In genomic region chr3:106240210-106240609, GRCm38 (mm10) we compare ENCODE assay signal across 10 mouse cellular contexts. TPM values are rescaled to one million over a fixed set of nuclear protein-coding genes. Genes with fewer than 3 reads are reported as not detected.
"Had no signal": no experiment of that assay in that cellular context is flagged by ENCODE, and none has a peak within 500 bp of the region (broad histone marks: within the 10 kb centered on the region; RNA-seq: fewer than 3 reads in every experiment).

No protein-coding gene starts in this region.

RNA-seq across cellular contexts. Expression of gene Chil4, which starts 20.9 kb away (rescaled TPM):
- total RNA-seq: neutrophil, adult 5-6 weeks had no signal
- polyA plus RNA-seq: neural tube, embryonic 14.5 days; neural tube, embryonic 15.5 days; small intestine, adult 2 months; spleen, adult 2 months; stomach, embryonic 14.5 days; stomach, embryonic 15.5 days; stomach, embryonic 16.5 days; testis, adult 2 months; urinary bladder, adult 2 months had no signal
